Mouse (Mus musculus) granulocyte monocyte progenitor cell, adult 5-6 weeks (primary cell): ENCODE measurements at regions not wholly inside any gene's neighbourhood (a gene's known extent, or its start where the extent isn't known, plus 50 kb on each side); places are given as distances from the start of the nearest gene placed in this dataset.

Experiments
- ATAC-seq: replicated peaks from 2 replicates; pipeline ENCODE4 v1.8.0; 2016; ENCODE audit warnings: mild to moderate bottlenecking, moderate TSS enrichment, inconsistent platforms; ENCODE audit not compliant: poor library complexity, severe bottlenecking

DNA sequence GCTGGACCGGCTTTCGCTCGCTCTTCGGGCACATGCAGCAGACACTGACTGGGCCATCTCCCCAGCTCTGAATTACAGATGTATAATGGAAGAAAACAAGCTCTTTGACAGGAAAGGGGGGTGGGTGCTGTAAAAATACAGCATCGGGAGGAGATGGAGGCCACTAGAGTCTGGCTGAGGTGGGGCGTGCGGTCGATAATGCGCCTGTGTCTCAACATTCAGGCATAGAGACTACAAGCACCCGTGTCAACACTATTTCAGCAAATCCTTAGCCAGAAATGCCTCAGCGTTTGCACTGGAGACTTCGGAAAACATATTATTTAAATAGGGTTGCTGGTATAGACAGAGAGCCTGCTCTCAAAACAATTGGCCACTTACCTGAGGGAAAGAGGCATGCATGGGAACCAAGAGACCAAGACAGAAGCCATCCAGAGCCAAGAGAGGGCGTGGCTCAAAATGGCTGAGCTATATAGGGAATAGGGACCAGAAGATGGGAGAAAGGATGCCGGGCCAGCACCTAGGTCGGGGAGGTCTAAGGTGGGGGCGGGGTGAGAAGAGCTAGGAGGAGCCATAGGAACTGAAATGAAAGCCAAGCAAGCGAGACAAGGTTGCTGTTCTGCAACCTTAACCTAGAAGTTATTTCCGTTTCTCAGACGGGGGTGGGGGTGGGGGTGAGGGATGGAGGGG lies 96.7 kb upstream of the Fam174b start:
- ATAC-seq: 0 out of 2 replicates have a peak, but pooled peaks have one; percentile 20

DNA sequence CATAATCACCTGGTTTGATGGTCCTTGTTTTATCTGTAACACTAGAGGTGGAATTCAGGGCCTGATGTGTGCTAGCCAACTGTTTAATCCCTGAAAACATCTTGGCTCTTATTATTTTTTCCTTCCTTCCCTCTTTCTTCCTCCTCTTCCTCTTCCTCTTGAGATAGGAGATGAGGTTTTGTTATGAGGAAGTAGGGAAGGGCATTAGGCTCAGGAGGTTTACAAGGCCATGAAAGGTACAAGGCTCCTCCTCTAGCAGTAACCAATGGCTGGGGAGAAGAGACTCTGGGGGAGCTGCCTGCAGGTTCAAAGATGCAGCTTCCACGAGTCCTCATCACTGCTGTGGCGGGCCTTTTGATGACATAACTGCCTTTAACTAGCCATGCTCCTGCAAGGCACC lies 98.6 kb upstream of the Chd2 start:
- peak; percentile 68 for ATAC-seq

DNA sequence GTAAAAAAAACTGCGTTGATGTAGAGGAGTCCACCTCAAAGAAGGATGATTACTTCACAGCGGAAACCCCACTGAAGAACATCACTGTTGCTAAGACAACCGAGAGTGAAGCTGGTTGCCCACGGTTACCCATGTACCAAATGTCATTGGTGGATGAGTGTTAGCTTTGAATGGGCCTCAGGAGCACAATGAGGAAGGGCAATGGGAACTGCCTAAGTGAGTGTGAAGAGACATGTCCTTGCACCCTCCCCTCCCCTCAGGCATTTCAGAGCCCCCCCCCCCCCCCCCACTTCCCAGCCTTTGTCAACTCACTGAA lies 96.1 kb upstream of the Chd2 start:
- ATAC-seq: 0 out of 2 replicates have a peak, but pooled peaks have one; percentile 25

DNA sequence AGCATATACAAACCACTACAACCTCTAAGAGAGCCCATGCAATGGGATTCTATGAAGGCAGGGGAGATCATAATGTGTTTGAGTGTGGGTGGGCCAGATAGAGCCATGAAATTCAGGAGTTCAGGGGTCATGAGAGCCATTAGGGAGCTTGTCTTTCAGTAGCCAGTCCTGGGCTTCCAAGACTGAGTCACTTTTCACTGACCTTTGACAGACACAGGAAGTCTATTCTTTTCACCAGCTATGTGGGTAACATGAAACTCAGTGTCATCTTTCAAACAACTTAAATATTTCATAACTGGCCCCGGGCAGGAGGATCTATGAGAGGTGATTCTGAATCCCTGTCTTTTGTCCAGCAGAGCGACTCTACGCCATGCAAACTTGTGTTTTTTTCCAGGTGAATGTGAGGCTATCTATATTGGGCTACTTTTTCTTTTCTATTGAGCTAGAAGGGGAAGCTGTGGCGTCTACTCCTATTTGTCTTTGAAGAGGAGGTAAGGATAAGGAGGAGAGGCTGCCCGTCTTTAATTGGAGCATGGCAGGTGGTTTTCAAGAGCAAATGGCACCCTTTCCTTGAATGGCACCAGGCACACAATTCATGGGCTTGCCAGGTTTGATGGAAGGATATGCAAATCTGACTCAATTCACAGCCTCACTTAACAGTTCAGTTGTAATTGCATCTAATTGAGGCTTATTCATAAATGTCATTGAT lies 95.6 kb upstream of the Chd2 start:
- no peak for ATAC-seq

DNA sequence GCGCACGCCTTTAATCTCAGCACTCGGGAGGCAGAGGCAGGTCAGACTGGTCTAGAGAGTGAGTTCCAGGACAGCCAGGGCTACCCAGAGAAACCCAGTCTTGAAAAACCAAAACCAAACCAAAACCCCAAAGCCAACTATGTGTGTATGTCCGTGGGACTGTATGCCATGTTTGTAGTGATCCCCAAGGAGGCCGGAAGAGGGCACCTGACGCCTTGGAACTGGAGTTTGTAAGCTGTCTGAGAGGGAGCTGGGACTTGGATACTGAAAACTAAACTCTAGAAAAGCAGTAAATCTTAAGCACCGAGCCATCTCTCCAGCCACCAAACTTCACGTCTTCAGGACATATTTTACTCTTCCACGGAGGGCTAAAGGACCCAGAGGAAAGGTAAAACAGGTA lies 93.8 kb upstream of the Chd2 start:
- no peak for ATAC-seq

DNA sequence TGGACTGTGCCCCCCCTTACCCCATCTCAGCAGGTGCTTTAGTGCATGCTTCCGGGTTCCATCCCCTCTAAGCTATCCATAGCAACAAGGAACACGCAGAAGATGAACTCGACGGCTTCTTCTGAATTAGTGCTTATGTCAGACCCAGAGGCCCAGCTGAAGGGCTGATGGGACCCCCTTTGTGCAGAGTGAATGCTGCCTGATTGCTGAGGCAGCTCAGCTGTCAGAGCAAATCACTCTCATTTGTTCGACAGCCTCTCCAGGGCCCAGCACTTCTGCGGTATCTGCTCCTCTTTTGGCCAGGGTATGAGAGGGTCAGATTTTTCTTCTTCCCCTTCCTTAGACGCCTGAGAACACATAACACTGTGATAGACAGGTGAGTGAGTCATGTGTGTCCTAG lies 89.2 kb upstream of the Chd2 start:
- no peak for ATAC-seq

DNA sequence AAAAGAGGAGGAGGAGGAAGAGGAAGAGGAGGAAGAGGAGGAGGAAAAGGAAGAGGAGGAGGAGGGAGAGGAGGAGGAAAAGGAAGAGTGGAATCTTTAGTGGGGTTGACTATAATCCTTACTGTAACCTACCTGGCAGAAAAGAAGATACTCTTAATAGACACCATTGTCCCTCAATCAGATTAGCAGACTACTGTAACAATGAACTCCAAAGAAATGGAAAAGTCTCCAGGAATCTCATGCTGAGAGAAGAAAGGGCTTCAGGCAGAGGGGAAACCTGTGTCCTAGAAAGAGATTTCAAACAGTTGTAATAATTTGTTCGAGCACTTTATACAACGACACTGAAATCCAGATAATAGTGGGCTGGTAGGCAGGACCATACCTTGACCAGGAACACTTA lies 87.6 kb upstream of the Chd2 start:
- no peak for ATAC-seq

DNA sequence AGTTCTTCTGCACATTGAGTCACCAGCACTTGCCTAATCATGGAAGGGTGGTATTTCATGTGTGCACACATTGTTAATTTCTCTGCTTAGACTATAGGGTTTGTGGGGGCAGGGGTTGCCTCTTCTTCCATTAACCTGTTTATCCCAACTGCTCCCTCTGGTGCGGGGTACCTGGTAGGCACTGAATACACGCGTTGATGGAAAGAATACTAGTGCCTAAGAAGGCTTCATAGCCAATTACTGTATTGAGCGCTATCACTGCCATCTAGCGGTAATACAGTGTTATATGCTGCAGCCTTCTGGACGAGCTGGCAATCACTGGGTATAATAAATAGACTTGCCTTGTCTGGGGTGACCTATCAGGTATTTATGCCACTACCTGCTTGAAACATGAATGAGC lies 86.4 kb upstream of the Chd2 start:
- peak; percentile 97 for ATAC-seq

DNA sequence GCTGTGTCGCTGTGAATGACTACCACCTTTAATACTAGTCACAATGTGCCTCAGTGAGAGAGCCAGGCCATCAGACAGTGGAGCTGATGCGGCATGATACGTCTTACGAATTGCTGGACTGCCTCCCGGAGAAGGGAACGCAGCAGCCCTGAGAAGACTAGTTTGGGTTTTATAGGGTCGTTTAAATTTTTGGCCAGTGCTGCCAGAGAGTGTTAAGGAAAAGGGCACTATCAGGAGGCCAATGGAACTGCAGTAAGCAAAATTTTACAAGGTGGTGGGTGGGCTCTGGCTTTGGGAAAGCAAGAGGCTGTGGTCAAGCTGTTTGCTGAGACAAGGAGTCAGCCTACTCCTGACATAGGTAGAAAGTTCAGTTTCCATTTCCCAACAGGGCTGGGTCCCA lies 84.7 kb upstream of the Chd2 start:
- no peak for ATAC-seq

DNA sequence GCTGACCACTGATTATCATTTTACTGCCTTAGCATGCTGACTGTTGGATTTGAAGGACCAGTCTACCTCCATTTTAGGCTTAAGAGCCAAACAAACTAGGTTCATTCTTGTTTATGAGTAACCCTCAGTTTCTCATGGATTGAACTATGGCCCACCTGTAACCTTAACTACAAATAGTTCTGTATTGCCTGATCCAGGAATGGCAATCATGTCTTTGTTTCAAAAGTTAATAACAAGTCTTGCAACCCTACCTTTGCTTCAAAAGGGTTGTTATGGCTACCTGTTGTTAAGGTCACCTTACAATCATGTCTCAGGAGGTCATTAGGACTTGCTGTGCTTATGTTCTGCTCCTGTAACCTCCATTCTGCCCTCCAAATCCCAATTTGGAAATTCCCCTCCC lies 84.0 kb upstream of the Chd2 start:
- no peak for ATAC-seq

DNA sequence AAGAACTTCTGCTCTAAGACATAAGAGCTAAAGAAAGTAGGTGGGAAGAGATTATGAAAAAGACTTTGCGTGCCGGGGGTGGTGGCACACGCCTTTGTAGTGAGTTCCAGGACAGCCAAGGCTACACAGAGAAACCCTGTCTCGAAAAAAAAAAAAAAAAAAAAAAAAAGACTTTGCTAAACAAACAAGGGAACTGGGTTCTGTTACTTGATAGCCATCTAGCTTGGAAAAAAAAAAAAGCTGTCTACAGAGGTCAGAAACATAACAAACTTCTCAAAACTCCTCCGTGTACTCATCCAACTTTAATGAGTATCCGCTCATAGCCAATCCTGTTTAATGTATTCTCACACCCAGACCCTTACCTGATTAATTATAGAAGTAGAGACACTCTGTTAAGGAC lies 83.4 kb upstream of the Chd2 start:
- ATAC-seq: no peak

DNA sequence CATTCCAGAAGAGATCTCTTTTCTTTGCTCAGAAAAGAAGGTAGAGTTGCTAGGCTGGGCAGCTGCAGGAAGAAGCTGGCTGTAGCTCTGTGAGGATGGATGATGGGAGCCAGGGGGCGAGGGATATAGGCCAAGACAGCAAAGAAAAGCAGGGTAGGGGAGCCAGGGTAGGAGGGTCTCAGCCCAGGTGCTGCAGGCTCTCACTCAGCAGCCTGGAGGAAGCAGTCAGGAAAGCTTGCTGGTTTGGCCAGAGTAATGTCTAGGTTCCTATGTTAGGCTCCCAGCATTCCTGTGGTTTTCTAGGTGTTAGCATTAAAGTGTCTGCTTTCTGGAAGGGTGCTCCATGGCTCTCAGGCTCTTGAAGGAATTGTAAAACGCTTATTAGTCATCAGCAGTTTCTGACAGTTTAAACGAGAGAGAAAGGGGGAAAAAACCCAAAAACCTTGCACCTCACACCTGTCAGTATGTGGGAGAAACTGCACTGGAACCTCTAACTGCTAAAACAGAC lies 82.5 kb upstream of the Chd2 start:
- ATAC-seq: no peak

DNA sequence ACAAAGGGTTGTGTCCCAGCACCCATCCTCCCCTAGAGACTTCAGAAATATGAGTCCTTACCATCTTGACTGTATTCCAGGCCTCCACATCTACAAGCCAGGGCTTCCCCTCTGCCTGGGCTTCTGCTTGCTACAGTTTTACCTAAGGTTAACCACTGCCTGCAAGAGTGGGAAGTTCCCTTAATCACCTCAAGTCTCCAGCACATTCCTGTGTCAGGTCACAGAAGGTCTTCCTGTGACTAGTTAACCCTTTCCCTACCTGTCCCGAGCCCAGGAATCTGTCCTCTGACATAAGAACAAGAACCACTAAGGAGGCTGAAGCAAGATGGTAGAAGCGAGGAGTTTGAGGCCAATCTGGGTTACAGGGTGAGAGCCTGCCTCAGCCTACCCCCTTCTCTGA lies 80.8 kb upstream of the Chd2 start:
- no peak for ATAC-seq

DNA sequence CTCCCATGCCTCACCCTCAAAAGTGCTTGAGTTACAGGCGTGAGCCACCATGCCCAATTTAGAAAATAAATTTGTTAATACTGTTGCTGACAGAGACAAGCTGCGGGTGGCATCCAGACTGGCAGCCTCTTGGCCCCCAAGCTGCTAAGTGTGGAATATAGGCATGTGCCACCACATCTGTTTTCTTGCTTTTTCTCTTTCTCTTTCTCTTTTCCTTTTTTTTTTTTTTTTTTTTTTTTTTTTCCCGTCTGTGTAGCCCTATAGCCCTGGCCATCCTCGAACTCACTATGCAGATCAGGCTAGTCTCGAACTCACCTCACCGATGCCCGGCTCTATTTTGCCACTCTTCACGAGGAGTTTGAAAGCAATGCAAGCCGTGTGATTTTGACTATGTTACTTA lies 78.7 kb upstream of the Chd2 start:
- ATAC-seq: no peak

DNA sequence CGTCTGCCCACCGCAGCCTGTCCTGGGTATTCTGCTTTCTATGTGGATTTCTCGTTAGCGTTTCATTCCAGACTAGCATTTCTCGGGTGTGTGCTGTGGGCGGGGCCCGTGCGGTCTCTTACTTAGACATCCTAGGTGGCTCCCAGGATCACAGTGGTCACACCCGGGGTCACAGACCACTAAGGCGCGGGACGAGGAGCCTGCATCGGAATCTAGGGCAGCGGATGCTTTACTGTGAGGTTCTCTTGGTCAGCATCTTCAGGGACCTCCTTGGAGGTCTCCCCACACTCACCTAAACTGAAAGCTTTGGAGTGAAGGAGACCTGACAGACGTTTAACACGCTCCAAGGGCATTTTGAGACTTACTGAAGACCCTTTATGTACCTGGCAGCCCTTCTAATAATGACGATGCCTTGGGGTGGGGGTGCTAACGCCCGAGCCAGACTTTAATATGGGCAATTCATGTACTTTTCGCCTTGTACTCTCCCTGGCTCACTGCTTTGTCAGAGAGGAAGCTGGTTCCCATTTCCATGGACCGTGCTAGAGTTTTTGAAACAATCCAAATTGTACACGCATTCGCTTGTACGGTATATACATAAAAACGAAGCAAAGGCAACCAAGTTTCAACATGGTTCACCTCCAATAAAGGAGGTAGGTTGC lies 77.3 kb upstream of the Chd2 start:
- ATAC-seq: 0 out of 2 replicates have a peak, but pooled peaks have one; percentile 1

DNA sequence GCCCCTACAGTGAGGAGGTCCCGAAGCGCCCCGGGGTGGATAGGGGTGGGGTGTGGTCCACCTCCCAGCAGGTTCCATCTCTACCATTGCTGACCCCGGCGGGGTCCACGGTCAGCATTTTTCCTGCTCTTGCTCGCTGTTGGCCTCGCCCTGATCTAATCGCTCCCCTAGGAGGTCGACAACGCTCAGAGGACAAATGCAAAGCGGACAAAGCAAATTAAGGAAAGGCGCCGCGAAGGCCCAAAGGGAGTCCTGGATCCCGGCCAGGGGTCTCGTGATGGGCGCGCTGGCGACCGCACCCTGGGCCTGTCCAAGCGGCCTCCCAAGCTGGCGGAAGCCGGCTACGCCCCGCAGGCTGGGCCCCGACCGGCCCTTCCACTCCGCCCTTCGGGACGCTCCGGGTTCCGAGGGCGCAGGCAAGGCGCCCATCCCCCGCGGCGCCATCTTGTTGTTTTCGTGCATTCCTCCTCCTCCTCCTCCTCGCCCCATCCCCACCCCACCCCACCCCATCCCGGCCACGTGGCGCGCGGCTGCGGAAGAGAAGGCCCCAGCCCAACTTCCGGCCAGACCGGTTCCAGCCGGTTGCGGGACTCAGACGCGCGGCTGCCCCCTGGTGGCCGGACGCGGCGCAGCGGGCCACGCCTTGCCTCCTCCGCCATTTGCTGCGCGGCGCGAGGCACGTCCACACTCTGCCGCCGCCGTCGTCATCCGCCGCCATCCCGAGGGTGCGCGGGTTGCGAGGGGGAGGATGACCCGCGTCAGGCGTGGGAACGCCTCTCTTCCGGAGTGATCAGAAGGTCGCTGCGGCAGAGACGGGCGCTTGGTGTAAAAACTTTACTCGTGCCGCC lies 76.5 kb upstream of the Chd2 start:
- peak; percentile 82 for ATAC-seq

DNA sequence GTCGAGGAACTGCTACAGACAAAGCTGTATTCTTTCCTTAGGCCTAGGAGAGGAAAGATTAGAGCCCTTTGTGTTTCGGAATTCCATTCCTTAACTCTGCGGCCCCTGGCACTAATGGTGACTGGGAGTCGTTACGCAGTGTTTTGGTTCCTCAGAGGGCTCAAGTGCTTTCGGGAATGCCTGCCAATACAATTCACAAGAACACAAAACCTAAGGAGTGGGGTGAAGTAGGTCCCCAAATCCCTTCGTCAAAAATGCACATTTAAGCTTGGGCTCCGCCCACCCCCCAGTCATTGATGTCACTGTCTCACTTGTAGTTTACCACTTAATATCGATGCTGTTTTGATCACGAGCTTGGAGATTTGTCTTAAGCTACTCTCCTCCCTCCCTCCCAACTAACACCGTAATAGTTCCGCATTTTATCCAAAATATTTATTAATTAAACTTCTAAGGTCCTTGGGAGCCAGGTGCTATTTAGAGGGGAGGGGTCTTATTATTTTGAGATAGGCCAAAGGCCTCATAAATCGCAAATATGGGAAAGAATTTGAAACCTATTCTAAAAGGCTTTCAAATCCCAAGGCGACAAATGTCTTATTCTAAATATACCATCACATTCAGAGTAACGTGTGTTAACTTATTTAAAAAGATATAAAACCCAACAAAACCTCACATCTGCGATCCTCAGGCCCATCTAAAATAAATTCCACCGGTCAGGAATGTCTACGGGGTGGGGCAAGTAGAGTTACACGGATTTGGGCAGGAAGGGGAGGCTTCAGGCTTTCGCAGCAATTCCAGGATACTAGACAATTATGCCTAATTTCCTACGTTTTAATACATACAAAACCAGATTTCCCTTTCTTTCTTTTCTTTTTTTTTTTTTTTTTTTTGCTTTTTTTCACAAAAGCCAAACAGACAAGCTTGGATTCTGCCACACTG lies 75.6 kb upstream of the Chd2 start:
- ATAC-seq: peak; percentile 29

DNA sequence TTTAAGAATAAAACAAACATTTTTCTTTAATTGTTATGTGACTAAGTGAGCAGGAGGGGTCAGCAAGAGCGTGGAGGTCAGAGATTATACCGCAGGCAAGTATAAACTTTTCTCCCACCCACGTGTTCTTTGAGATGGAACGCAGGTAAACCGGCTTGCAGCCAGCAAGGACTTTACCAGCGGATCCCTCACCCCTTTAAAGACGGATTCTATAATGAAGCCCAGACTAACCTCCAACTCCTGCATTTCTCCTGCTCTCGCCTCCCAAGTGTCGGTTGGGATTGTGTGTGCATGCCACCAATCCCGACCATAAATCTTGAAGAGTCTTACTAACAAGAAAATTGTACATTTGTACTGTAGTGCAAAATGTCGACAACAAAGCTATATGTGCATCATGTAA lies 74.4 kb upstream of the Chd2 start:
- no peak for ATAC-seq

DNA sequence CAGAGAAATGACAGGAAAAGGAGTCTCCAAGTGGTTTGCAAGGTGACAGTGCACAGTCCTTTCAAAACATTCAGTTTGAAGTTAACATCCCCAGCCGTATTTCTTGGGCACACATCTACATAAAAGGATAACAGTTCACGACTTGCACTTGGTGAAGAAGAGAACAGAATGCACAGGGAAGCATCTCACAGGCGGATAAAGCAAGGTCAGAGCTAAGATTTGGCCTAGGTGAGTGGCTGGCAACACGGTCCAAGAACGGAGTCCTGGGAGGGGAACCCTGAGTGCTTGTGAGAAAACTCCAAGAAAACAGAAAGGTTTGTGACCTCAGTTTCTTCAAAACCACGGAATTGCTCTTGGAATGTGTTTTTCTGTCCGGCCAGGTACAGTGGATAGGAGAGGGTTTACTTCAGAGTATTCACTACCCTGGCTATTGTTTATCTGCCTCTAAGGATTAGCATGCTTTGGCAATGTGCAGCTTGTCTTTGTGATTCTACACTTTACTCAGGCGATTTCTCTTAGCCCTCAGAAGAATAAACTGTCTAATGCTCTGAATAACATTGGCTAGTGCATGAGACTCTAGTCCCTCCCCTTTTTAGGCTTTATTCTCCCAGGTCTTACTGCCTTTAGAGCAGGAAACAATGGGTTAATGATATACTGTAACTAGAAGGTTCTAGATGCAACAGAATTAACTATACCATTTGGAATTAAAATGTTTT lies 73.4 kb upstream of the Chd2 start:
- no peak for ATAC-seq
